Mouse (Mus musculus): ENCODE results near the gene Tssk3.
"Not testable (repeated sequence)": the region's sequence is repeated elsewhere in the genome, so short reads cannot be mapped to it uniquely, and the experiment has no call there.

The Tssk3 gene

GRCm38 (mm10) chr4:129500607-129501566 lies 10.1 kb upstream of the Tssk3 start:
- DNase-seq (ENCODE audit: low spot score in 2 of 2) = peak; percentile 88 to 93

GRCm38 (mm10) chr4:129500017-129500416 lies 9.2 kb upstream of the Tssk3 start:
- DNase-seq (ENCODE audit: low spot score in 2 of 2) = no peak

- DNase-seq (ENCODE audit: low spot score in 2 of 2) = no peak
These were observed 8.1 kb upstream of the Tssk3 start for GRCm38 (mm10) chr4:129498941-129499340.

GRCm38 (mm10) chr4:129496631-129497030 lies 5.8 kb upstream of the Tssk3 start:
- DNase-seq (ENCODE audit: low spot score in 2 of 2) = no peak

- DNase-seq (ENCODE audit: low spot score in 2 of 2) = no peak
These were observed 5.1 kb upstream of the Tssk3 start for GRCm38 (mm10) chr4:129495672-129496562.

GRCm38 (mm10) chr4:129494681-129495080 lies 3.9 kb upstream of the Tssk3 start:
- no peak for DNase-seq (ENCODE audit: low spot score in 2 of 2)

- no peak for DNase-seq (ENCODE audit: low spot score in 2 of 2)
These were observed 9.7 kb downstream of the Tssk3 start for GRCm38 (mm10) chr4:129481090-129481489.

GRCm38 (mm10) chr4:129479863-129480262 lies 11.0 kb downstream of the Tssk3 start:
- no peak for DNase-seq (ENCODE audit: low spot score in 2 of 2)

GRCm38 (mm10) chr4:129476047-129476446 lies 14.8 kb downstream of the Tssk3 start:
- DNase-seq (ENCODE audit: low spot score in 2 of 2) = no peak

GRCm38 (mm10) chr4:129464286-129464815 lies 26.5 kb downstream of the Tssk3 start:
- no peak for DNase-seq (ENCODE audit: low spot score in 2 of 2)

- no peak for DNase-seq (ENCODE audit: low spot score in 2 of 2)
These were observed 27.4 kb downstream of the Tssk3 start for GRCm38 (mm10) chr4:129463097-129464059.

- DNase-seq (ENCODE audit: low spot score in 2 of 2) = no peak
These were observed 28.7 kb downstream of the Tssk3 start for GRCm38 (mm10) chr4:129462118-129462517.

GRCm38 (mm10) chr4:129461183-129461960 lies 29.4 kb downstream of the Tssk3 start, which contains the start of gene Bsdc1:
Bsdc1 (plus strand) TSS chr4:129461581.
- DNase-seq (ENCODE audit: low spot score in 2 of 2) = peak; percentile 99

GRCm38 (mm10) chr4:129460827-129461182 lies 30.0 kb downstream of the Tssk3 start:
- DNase-seq (ENCODE audit: low spot score in 2 of 2) = no peak

GRCm38 (mm10) chr4:129459726-129460125 lies 31.1 kb downstream of the Tssk3 start:
- DNase-seq (ENCODE audit: low spot score in 2 of 2) = no peak

GRCm38 (mm10) chr4:129457311-129457710 lies 33.5 kb downstream of the Tssk3 start:
- not testable (repeated sequence) for DNase-seq (ENCODE audit: low spot score in 2 of 2)

- no peak for DNase-seq (ENCODE audit: low spot score in 2 of 2)
These were observed 34.7 kb downstream of the Tssk3 start for GRCm38 (mm10) chr4:129456126-129456525.

GRCm38 (mm10) chr4:129455265-129455664 lies 35.6 kb downstream of the Tssk3 start:
- peak; percentile 51 to 62 for DNase-seq (ENCODE audit: low spot score in 2 of 2)

- no peak for DNase-seq (ENCODE audit: low spot score in 2 of 2)
These were observed 39.2 kb downstream of the Tssk3 start for GRCm38 (mm10) chr4:129451471-129452169.
